Mouse (Mus musculus) embryo, embryonic 10.5 days (tissue): ENCODE measurements around the gene St6gal1.

ENCODE experiments used
- DNase-seq: peaks from one replicate; pipeline ENCODE4 v3.0.0-alpha.2; 2015; ENCODE audit warnings: low spot score

Gene St6gal1

DNA sequence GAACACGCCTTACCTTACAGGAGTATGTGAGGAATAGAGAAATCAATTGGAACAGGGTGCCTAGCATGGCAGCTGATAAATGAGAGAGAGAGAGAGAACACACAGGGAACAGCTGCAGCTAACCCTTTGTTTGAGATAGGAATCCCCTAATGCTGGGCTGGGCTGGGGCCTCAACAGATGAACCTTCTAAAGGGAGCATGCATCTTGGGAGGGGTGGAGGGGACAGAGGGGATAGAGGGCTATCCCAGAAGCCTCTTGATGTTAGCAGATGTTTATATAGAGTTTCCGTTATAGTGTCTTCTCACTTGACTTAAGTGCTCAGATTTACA, 26.9 kb downstream of the St6gal1 start:
- DNase-seq, result no peak

DNA sequence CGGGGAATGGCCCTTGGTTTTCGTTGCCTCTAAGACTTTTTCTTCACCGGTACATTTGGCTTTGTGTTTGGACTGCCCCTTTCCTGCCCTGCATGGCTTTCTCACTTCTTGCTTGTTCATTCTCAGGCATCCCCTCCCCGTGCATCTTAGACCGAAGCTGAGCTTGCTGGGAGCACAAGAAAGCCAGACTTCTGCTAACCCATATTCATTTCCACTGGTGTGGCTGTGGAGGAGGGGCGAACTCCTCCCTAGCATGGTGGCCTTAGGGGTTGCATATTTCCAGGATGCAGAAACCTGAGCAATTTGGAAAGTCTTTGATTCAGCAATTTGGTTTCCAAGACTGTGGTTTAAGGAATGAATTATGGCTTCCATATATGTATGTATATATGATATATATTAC, 29.1 kb downstream of the St6gal1 start:
- no peak for DNase-seq

GRCm38 (mm10) chr16:23254062-23254461, 29.5 kb downstream of the St6gal1 start:
- DNase-seq, result no peak

- DNase-seq, result no peak
Measured at GRCm38 (mm10) chr16:23256638-23257037, 32.1 kb downstream of the St6gal1 start.

DNA sequence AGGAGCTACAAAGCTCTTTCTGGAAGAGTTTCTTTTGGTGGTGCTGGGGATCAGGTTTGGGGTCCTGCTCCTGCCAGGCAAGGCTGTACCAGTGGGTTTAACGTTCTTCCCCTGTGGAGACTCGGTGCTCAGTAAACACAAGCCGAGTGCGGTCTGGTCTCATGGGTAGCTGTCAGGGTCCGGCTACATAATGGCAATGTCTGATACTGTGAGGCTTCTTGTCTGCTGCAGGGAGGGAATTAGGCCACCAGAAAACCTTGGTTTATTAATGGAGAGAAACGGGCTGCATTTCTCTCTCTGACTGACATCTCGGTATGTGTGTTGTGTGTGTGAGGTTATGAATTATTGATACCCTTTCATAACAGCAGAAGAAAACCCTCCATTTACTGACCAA, 33.9 kb downstream of the St6gal1 start:
- peak; percentile 50 for DNase-seq

DNA sequence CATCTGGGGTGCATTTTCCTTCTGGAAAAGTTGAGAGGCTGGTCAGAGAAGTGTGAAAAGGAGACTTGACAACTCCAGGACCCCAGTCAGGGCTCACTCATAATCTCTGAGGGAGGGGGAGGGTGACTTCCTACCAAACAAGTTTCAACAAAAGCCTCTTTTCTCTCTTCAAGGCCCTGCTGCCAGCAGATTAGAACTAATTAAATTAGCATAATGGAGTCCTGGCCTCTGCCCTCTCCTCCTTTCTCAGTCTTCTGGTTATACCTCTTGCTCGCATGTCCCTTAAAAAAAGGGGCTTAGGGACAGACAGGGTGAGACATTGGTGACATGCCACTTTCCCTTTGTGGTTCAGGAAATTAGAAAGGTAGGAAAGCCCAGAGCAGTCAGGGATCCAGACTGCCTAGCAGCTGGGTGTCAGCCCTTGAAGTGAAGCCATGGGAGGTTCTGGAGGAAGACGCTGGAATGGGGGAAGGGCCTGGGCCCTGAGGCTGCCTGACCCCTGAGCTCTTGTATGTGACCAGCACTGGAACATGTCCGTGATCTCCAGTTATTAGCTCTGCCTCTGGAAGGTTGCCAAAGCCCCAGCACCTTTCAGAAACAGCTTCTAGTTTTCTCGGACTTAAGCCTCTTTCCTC, 34.4 kb downstream of the St6gal1 start:
- peak; percentile 77 for DNase-seq

DNA sequence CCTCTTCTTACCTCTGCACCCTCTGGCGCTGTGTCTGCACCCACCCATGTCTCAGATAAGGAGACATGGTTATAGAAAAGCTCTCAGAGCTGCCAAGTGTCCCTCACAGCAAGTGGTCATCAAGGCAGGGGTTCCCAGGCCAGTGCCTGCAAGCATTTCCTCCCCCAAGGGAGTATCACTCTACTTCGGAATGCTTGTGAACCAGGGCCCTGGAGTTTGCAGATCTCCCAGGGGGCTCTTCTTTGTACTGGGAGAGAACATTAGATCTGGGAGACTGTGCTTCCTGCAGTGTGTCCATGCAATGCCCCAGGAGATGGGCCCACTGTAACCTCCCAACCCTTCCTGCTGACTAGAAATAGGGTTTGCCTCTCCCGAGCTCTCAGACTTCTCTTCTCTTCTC, 35.0 kb downstream of the St6gal1 start:
- no peak for DNase-seq

DNA sequence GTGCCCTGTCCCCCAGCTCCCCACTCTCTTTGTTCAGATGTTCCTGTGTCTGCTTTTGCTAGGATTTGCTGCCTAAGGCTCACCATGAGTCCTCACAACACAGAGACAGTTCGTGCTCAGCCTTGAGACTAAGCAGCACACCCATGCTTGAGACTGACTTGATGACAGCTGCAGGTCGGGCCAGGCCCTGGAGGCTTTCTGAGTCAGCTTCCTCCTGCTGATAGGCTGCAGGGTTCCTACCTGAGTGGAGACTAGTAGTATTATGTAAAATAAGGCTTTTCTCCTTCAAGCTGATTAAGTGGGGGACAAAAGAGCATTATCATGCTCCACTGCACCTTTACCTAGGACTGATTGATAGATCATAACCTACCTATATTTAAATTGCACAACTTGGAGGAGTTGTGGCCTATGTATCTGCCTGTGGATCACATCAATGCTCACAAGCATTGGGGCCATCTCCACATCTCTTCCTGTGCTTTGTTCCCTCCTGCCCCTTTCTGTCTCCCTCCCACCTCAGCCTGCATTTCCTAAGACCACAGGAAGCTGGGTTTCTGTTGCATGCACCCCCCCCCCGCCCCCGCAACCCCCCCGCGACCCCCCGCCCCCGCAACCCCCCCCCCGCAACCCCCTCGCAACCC, 37.7 kb downstream of the St6gal1 start:
- DNase-seq, result peak; percentile 28

DNA sequence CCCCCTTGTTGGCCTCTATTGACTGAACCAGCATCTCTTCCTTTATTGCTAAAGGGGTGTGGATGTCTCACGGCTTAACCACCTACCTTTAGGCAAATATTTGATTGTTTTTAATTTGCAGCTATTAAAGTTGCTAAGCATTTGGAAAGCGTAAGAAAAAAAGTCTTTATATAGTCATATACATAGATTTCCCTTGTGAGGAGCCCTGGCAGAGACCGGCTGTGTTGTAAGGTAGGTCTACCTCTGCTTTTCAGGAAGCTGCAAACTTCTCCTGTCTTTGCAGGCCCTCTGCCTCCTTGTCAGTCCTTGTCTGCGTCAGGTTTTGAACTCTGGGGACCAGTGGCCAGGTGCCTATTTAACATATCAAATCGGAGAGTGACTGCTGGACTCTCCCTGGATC, 38.3 kb downstream of the St6gal1 start:
- DNase-seq, result no peak

GRCm38 (mm10) chr16:23264999-23265398, 40.5 kb downstream of the St6gal1 start:
- no peak for DNase-seq

DNA sequence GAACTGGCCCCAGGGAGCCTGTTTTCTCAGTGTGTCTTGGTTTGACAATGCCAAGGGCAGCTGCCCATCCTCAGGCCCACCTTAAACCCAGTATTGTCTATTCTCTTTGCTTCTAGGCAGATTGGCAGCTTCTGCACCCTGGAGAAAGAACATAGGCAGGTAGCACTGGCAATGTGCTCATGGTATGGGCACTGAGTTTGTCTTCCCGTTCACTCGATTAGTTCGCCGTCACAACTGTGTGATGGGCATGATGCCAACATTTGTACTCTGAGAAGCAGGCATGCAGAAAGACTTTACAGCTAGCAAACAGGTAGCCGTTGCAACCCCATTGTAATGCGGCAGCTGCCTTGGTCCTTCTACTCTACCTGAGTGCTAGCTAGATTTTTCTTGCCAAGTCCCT, 40.9 kb downstream of the St6gal1 start:
- DNase-seq, result no peak

- no peak for DNase-seq
Measured at GRCm38 (mm10) chr16:23266293-23266692, 41.8 kb downstream of the St6gal1 start.

DNA sequence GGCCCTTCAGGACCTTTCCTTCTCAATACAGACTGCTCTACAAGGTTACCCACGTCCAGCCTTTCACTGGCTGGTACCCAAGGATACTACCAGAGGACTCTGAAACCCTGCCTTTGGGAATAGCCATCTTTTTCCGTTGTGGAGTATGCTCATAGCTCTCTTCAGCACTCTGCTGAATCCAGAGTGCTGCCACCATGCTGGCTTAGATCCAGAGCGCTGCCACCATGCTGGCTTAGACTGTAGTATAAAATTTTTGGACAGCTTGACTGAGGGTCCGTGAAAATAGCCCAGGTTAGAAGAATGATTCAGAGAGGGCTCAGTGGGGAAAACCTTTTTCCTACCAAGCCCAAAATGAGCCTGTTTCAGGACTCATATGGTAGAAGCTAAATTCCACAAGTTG, 42.4 kb downstream of the St6gal1 start:
- DNase-seq, result no peak

- no peak for DNase-seq
Measured at GRCm38 (mm10) chr16:23268231-23268630, 43.7 kb downstream of the St6gal1 start.

DNA sequence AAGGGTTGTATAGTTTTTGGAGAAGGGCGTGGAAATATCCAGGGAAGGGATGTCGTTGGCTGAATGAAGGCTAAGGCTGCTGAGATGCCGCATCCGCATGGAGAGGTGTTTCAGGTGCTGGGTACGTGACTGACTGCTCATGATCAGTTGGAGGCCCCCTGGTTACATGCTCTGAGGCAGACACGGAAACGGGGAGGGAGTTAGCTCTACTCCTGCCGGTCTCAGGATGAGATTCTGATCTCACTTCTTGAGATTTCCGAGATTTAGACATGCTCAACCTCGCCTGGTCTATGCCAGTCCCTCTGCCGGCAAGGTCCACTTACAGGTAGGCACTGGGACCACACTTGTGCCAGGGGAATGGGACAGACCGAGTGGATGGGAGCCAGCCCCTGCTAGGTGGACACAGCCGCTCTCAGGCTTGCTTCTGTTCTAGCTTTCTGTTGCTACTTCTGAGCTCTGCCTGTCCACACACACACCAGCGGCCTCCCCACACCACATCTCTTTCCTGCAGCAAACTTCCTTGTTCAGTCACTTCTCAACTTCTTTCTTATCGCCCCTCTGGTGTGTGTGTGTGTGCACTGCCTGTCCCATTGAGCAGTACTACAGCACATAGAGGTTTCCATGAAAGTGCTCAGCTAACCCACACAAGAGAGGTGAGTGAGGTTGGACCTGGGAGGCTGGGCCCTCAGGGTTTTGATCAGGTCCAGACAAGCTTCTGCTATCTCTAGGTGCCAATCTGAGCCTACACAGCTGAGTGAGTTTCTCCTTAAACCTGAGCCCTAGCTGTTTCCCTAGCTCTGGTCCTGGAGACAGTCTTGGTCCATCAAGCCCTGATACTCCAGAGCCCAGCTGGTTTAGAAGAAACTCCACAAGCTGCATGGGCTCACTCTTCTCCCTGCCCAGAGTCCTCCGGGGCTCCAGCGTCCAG, 44.8 kb downstream of the St6gal1 start:
- no peak for DNase-seq

- DNase-seq, result peak; percentile 73
Measured at GRCm38 (mm10) chr16:23269984-23270912, 45.7 kb downstream of the St6gal1 start.

- DNase-seq, result no peak
Measured at GRCm38 (mm10) chr16:23270913-23271253, 46.3 kb downstream of the St6gal1 start.

- DNase-seq, result no peak
Measured at GRCm38 (mm10) chr16:23271746-23272520, 47.4 kb downstream of the St6gal1 start.

DNA sequence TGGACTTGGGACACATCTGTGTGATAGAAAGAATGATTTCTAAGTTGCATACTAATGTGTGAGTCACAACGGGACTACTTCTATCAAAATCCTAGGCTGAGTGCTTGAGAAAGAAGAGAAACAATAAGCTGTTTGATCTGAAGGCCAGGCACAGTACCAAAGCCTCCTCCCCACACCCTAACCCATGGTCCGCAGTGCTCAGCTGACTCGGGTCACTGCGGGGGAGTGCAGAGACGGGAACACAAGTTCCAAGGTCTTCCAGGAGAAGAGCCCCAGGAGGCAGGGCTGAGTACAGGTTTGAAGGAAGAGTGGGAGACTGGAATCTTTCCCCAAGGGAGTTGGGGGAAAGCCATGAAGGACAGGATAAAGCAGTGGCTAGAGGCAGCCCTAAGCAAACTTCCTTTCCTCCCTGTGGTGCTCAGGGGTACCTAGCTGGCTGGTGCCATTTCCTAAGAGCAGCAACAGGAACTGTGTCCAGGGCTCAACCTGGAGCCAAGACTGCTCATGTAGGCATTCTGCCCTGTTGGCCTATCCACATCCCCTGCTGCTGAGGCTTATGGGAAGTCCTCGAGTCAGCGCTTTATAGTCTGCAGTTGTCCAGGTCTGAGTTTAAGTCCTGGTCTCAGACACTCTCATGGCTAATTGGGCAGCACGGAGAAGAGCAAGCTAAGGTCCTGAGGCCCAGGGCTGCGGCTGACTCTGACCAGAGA, 48.1 kb downstream of the St6gal1 start:
- no peak for DNase-seq

DNA sequence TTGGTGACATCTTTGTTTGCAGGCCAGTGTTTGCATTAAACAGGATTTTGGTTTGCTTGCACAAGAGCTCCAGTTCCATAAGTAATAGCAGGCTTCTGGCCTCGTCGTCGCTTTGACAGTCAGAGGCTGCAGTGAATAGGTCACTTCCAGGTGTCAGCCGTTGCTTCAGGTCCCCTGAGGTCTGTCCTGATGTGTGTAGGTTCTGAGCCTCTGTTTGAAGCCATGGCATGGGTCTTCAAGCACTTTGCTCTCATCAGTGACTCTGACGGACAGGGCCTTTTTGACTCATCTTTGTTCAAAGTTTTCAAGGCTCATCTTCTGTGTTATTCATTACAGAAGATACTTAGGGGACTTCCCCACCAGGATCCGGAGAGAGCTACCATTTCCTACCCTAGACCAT, 49.5 kb downstream of the St6gal1 start:
- DNase-seq, result no peak
